Mouse (Mus musculus) intestine, embryonic 16.5 days (tissue): Measurements from ENCODE around the gene Meig1. TPM values are rescaled to one million over a fixed set of nuclear protein-coding genes. Genes with fewer than 3 reads are reported as not detected.
A peak's percentile ranks its signal among the peaks of the same experiment; 100 is the strongest.
"Not testable (repeated sequence)": the region's sequence is repeated elsewhere in the genome, so short reads cannot be mapped to it uniquely, and the experiment has no call there.

Experiments
- ATAC-seq: fragments of 200-750 bp; cut with Nextera tagmentation; 2 replicates; pipeline ENCODE4 v1.8.0; 2017; ENCODE audit warnings: moderate TSS enrichment, moderate library complexity
- H3K27ac ChIP-seq: fragments of 300-500 bp; sonication (generic); 2 replicates; pipeline ENCODE4 v1.5.1; 2014; ENCODE audit warnings: mild to moderate bottlenecking, low read length
- H3K27me3 ChIP-seq: fragments of 300-500 bp; sonication (generic); replicated peaks from 2 replicates; pipeline ENCODE4 v1.6.1; 2014; ENCODE audit warnings: low read length, control low read depth, mixed read lengths; ENCODE audit not compliant: control insufficient read depth, insufficient read depth
- H3K36me3 ChIP-seq: fragments of 300-500 bp; sonication (generic); 2 replicates; pipeline ENCODE4 v1.6.1; 2014; ENCODE audit warnings: low read length, control low read depth; ENCODE audit not compliant: control insufficient read depth, insufficient read depth
- H3K4me1 ChIP-seq: fragments of 300-500 bp; sonication (generic); 2 replicates; pipeline ENCODE4 v1.6.1; 2014; ENCODE audit warnings: low read length, control low read depth, mixed read lengths; ENCODE audit not compliant: control insufficient read depth, insufficient read depth
- H3K4me2 ChIP-seq: fragments of 300-500 bp; sonication (generic); 2 replicates; pipeline ENCODE4 v1.6.1; 2014; ENCODE audit warnings: low read depth, low read length, control low read depth
- H3K4me3 ChIP-seq: fragments of 300-500 bp; sonication (generic); 2 replicates; pipeline ENCODE4 v1.5.1; 2014; ENCODE audit warnings: mild to moderate bottlenecking, low read length
- H3K9ac ChIP-seq: fragments of 300-500 bp; sonication (generic); 2 replicates; pipeline ENCODE4 v1.6.1; 2014; ENCODE audit warnings: low read depth, low read length
- H3K9me3 ChIP-seq: fragments of 300-500 bp; sonication (generic); 2 replicates; pipeline ENCODE4 v1.6.1; 2016; ENCODE audit warnings: low read length, control low read depth; ENCODE audit not compliant: control insufficient read depth
- WGBS: fragments of 180-500 bp; shearing (Covaris S2); extraction: QIAGEN DNeasy Blood & Tissue Kit; methylation state at CpG from one replicate; pipeline ENCODE4 v1.1.7; 2014; 5-methylcytosine and 5-hydroxymethylcytosine counted together
- polyA plus RNA-seq: library from polyadenylated mRNA; unstranded; fragments of >200 nt; fragmentation: Nextera tagmentation; extraction: Ambion mirVana; gene quantifications from 2 replicates; pipeline ENCODE4 v1.2.1, GENCODE M21; 2015

Meig1 gene
- polyA plus RNA-seq, 1 experiment from 2014 or later, result 0.60 TPM

- peak; percentile 99 for ATAC-seq
- H3K9ac ChIP-seq, result peak within 1 kb of the TSS; percentile 70
- H3K4me3 ChIP-seq, result peak within 1 kb of the TSS; percentile 67
- H3K4me1 ChIP-seq, result 0 out of 2 replicates have a peak, but pooled peaks cover 9% of the 10 kb centered on the region
- H3K4me2 ChIP-seq, result peak within 1 kb of the TSS; percentile 83
- no peaks in the 10 kb centered on the region for H3K36me3 ChIP-seq
- 1% methylated on average over 29 of the region's 29 CpGs for WGBS
- no peaks in the 10 kb centered on the region; the same call in 1 of the 2 replicates for H3K27me3 ChIP-seq
- H3K9me3 ChIP-seq, result no peaks in the 10 kb centered on the region
- H3K27ac ChIP-seq, result no peak within 1 kb of the TSS
Observed at GRCm38 (mm10) chr2:3423841-3424578, 1.6 kb upstream of the Meig1 start, which contains the start of gene Dclre1c. Dclre1c (plus strand) TSS chr2:3424131.

GRCm38 (mm10) chr2:3420157-3420556 is 2.3 kb downstream of the Meig1 start:
- WGBS, result 53% methylated on average over 4 of the region's 4 CpGs
- H3K4me3 ChIP-seq, result no peak overlapping the region

GRCm38 (mm10) chr2:3418883-3419431 is 3.5 kb downstream of the Meig1 start:
- H3K36me3 ChIP-seq, result no peaks in the 10 kb centered on the region
- H3K9me3 ChIP-seq, result no peaks in the 10 kb centered on the region
- H3K27me3 ChIP-seq, result no peaks in the 10 kb centered on the region; the same call in 1 of the 2 replicates
- H3K27ac ChIP-seq, result no peak overlapping the region
- peak; percentile 96 for ATAC-seq
- peak overlapping the region; percentile 53 for H3K4me3 ChIP-seq
- peak overlapping the region; percentile 76 for H3K4me2 ChIP-seq
- 0 out of 2 replicates have a peak, but pooled peaks cover 3% of the 10 kb centered on the region for H3K4me1 ChIP-seq
- under 1% methylated on average over 38 of the region's 38 CpGs for WGBS
- 0 out of 2 replicates have a peak overlapping the region, but pooled peaks have one; percentile 43 for H3K9ac ChIP-seq

More at GRCm38 (mm10) chr2:3420157-3420556, 2.3 kb downstream of the Meig1 start:
- ATAC-seq, result no peak
- Histone ChIP-seq H3K4me1 (0 out of 2 replicates have a peak, but pooled peaks cover 9% of the 10 kb centered on the region), H3K9me3 (no peaks in the 10 kb centered on the region), H3K27me3 (no peaks in the 10 kb centered on the region; the same call in 1 of the 2 replicates), H3K27ac (no peak overlapping the region), H3K9ac (no peak overlapping the region), H3K36me3 (no peaks in the 10 kb centered on the region), H3K4me2 (no peak overlapping the region)

- no peak for ATAC-seq
- Histone ChIP-seq H3K4me1 (no peaks in the 10 kb centered on the region), H3K4me3 (no peak overlapping the region), H3K27me3 (no peaks in the 10 kb centered on the region; the same call in 1 of the 2 replicates), H3K9ac (no peak overlapping the region), H3K4me2 (no peak overlapping the region), H3K27ac (no peak overlapping the region), H3K36me3 (no peaks in the 10 kb centered on the region), H3K9me3 (no peaks in the 10 kb centered on the region)
- 42% methylated on average over 1 of the region's 1 CpGs for WGBS
Observed at GRCm38 (mm10) chr2:3415676-3416075, 6.8 kb downstream of the Meig1 start.

- Histone ChIP-seq H3K27ac (no peak overlapping the region), H3K4me1 (no peaks in the 10 kb centered on the region), H3K9ac (no peak overlapping the region), H3K36me3 (no peaks in the 10 kb centered on the region), H3K27me3 (no peaks in the 10 kb centered on the region; the same call in 1 of the 2 replicates), H3K4me3 (no peak overlapping the region), H3K9me3 (no peaks in the 10 kb centered on the region), H3K4me2 (no peak overlapping the region)
- 46% methylated on average over 4 of the region's 4 CpGs for WGBS
- ATAC-seq, result no peak
Observed at GRCm38 (mm10) chr2:3414241-3414640, 8.2 kb downstream of the Meig1 start.

GRCm38 (mm10) chr2:3407756-3408155 is 14.7 kb downstream of the Meig1 start:
- ATAC-seq, result no peak
- no peak overlapping the region for H3K9ac ChIP-seq
- H3K4me1 ChIP-seq, result no peaks in the 10 kb centered on the region
- H3K4me2 ChIP-seq, result no peak overlapping the region
- H3K9me3 ChIP-seq, result no peaks in the 10 kb centered on the region
- WGBS, result 69% methylated on average over 7 of the region's 7 CpGs
- no peaks in the 10 kb centered on the region for H3K27me3 ChIP-seq
- no peak overlapping the region for H3K27ac ChIP-seq
- no peaks in the 10 kb centered on the region for H3K36me3 ChIP-seq
- no peak overlapping the region for H3K4me3 ChIP-seq

- Histone ChIP-seq H3K4me2 (no peak overlapping the region), H3K9ac (no peak overlapping the region), H3K27ac (no peak overlapping the region), H3K27me3 (no peaks in the 10 kb centered on the region), H3K4me1 (no peaks in the 10 kb centered on the region), H3K36me3 (no peaks in the 10 kb centered on the region), H3K9me3 (no peaks in the 10 kb centered on the region), H3K4me3 (no peak overlapping the region)
- 80% methylated on average over 4 of the region's 4 CpGs for WGBS
- no peak for ATAC-seq
Observed at GRCm38 (mm10) chr2:3405981-3406380, 16.5 kb downstream of the Meig1 start.

GRCm38 (mm10) chr2:3397110-3397509 is 25.3 kb downstream of the Meig1 start, which contains the start of gene Olah:
Olah (minus strand) TSS chr2:3397210.
- H3K4me3 ChIP-seq, H3K27ac ChIP-seq, H3K9ac ChIP-seq, H3K36me3 ChIP-seq, H3K9me3 ChIP-seq, H3K4me1 ChIP-seq, H3K4me2 ChIP-seq, H3K27me3 ChIP-seq, ATAC-seq: not testable (repeated sequence)
- WGBS, result 63% methylated on average over 10 of the region's 10 CpGs

GRCm38 (mm10) chr2:3391945-3392344 is 30.5 kb downstream of the Meig1 start:
- no peaks in the 10 kb centered on the region for H3K4me1 ChIP-seq
- no peaks in the 10 kb centered on the region for H3K27me3 ChIP-seq
- no peak for ATAC-seq
- WGBS, result 87% methylated on average over 2 of the region's 2 CpGs
- H3K9ac ChIP-seq, result no peak overlapping the region
- H3K4me3 ChIP-seq, result no peak overlapping the region
- H3K27ac ChIP-seq, result no peak overlapping the region
- no peaks in the 10 kb centered on the region for H3K36me3 ChIP-seq
- no peak overlapping the region for H3K4me2 ChIP-seq
- no peaks in the 10 kb centered on the region for H3K9me3 ChIP-seq
